Mouse (Mus musculus): ENCODE data around the gene Cldn34b4. TPM values are rescaled to one million over a fixed set of nuclear protein-coding genes. Genes with fewer than 3 reads are reported as not detected.

The Cldn34b4 gene
- not detected in 2 replicates for polyA plus RNA-seq (2015; fragmentation: Nextera tagmentation; extraction: Ambion mirVana)

- WGBS = 64% methylated on average over 3 of the region's 3 CpGs
- no peak within 1 kb of the TSS for H3K4me2 ChIP-seq
- H3K4me1 ChIP-seq = no peaks in the 10 kb centered on the region
- H3K36me3 ChIP-seq = no peaks in the 10 kb centered on the region
- ATAC-seq (ENCODE audit: extremely low read depth, insufficient number of reproducible peaks, low FRiP score, low TSS enrichment) = no peak
- no peaks in the 10 kb centered on the region for H3K27me3 ChIP-seq (replicated peaks)
- no peaks in the 10 kb centered on the region for H3K9me3 ChIP-seq
- no peak within 1 kb of the TSS for H3K9ac ChIP-seq
- H3K27ac ChIP-seq (replicated peaks) = no peak within 1 kb of the TSS
- no peak within 1 kb of the TSS for H3K4me3 ChIP-seq
These were observed at the start of gene Cldn34b4 for GRCm38 (mm10) chrX:76393050-76393449. Gene Cldn34b4, plus strand, starts transcription at chrX:76393350.

Other genes starting within 250 kb of the Cldn34b4 start
- gene Cldn34b3, start 129.0 kb upstream of the Cldn34b4 start, polyA plus RNA-seq (2015; fragmentation: Nextera tagmentation; extraction: Ambion mirVana) = not detected in 2 replicates
- gene Cldn34d, start 209.6 kb downstream of the Cldn34b4 start, polyA plus RNA-seq (2015; fragmentation: Nextera tagmentation; extraction: Ambion mirVana) = not detected in 2 replicates

All from heart, embryonic 13.5 days (tissue).